Mouse (Mus musculus) midbrain, embryonic 15.5 days (tissue): ENCODE data around the gene Col4a2. TPM values are rescaled to one million over a fixed set of nuclear protein-coding genes. Genes with fewer than 3 reads are reported as not detected.

Source experiments
- ATAC-seq: fragments of 200-750 bp; cut with Nextera tagmentation; replicated peaks from 2 replicates; pipeline ENCODE4 v1.8.0; 2017; ENCODE audit warnings: moderate TSS enrichment
- H3K27ac ChIP-seq: fragments of 300-500 bp; sonication (generic); 2 replicates; pipeline ENCODE4 v1.5.1; 2015; ENCODE audit warnings: mild to moderate bottlenecking, inconsistent platforms
- H3K27me3 ChIP-seq: fragments of 300-500 bp; sonication (generic); replicated peaks from 2 replicates; pipeline ENCODE4 v1.6.1; 2015; ENCODE audit warnings: inconsistent platforms
- H3K36me3 ChIP-seq: fragments of 300-500 bp; sonication (generic); replicated peaks from 2 replicates; pipeline ENCODE4 v1.6.1; 2015; ENCODE audit warnings: inconsistent platforms
- H3K4me1 ChIP-seq: fragments of 300-500 bp; sonication (generic); 2 replicates; pipeline ENCODE4 v1.6.1; 2015; ENCODE audit warnings: inconsistent platforms
- H3K4me2 ChIP-seq: fragments of 300-500 bp; sonication (generic); 2 replicates; pipeline ENCODE4 v1.6.1; 2015; ENCODE audit warnings: inconsistent platforms, mild to moderate bottlenecking, moderate library complexity
- H3K4me3 ChIP-seq: fragments of 300-500 bp; sonication (generic); 2 replicates; pipeline ENCODE4 v1.5.1; 2015; ENCODE audit warnings: mild to moderate bottlenecking, inconsistent platforms
- H3K9ac ChIP-seq: fragments of 300-500 bp; sonication (generic); 2 replicates; pipeline ENCODE4 v1.6.1; 2015; ENCODE audit warnings: mild to moderate bottlenecking, inconsistent platforms
- H3K9me3 ChIP-seq: fragments of 300-500 bp; sonication (generic); 2 replicates; pipeline ENCODE4 v1.6.1; 2016; ENCODE audit warnings: inconsistent platforms
- WGBS: fragments of 180-500 bp; shearing (Covaris S2); methylation state at CpG from one replicate; pipeline ENCODE4 v1.1.7; 2015; ENCODE audit warnings: mixed read lengths; 5-methylcytosine and 5-hydroxymethylcytosine counted together
- polyA plus RNA-seq: library from polyadenylated mRNA; unstranded; fragments of >200 nt; fragmentation: Nextera tagmentation; extraction: Ambion mirVana; gene quantifications from 2 replicates; pipeline ENCODE4 v1.2.1, GENCODE M21; 2015

The Col4a2 gene
- polyA plus RNA-seq, 1 experiment from 2014 or later: 43.7 TPM

- no peak for ATAC-seq
- no peak overlapping the region for H3K27ac ChIP-seq
- no peak overlapping the region for H3K4me2 ChIP-seq
- 89% methylated on average over 4 of the region's 4 CpGs for WGBS
- H3K27me3 ChIP-seq: no peaks in the 10 kb centered on the region
- H3K36me3 ChIP-seq: no peaks in the 10 kb centered on the region
- no peak overlapping the region for H3K4me3 ChIP-seq
- no peaks in the 10 kb centered on the region for H3K9me3 ChIP-seq
- H3K9ac ChIP-seq: no peak overlapping the region
- H3K4me1 ChIP-seq: 0 out of 2 replicates have a peak, but pooled peaks cover 3% of the 10 kb centered on the region
Measured at GRCm38 (mm10) chr8:11335238-11335637, 22.6 kb downstream of the Col4a2 start.

- Histone ChIP-seq H3K4me1 (0 out of 2 replicates have a peak, but pooled peaks cover 3% of the 10 kb centered on the region), H3K36me3 (no peaks in the 10 kb centered on the region), H3K4me2 (no peak overlapping the region), H3K27me3 (no peaks in the 10 kb centered on the region), H3K4me3 (no peak overlapping the region), H3K9me3 (no peaks in the 10 kb centered on the region), H3K27ac (no peak overlapping the region), H3K9ac (no peak overlapping the region)
- no peak for ATAC-seq
- 79% methylated on average over 5 of the region's 5 CpGs for WGBS
Measured at GRCm38 (mm10) chr8:11336346-11336745, 23.7 kb downstream of the Col4a2 start.

- Histone ChIP-seq H3K27me3 (no peaks in the 10 kb centered on the region), H3K4me2 (no peak overlapping the region), H3K27ac (no peak overlapping the region), H3K9ac (no peak overlapping the region), H3K9me3 (no peaks in the 10 kb centered on the region), H3K4me3 (no peak overlapping the region), H3K4me1 (0 out of 2 replicates have a peak, but pooled peaks cover 3% of the 10 kb centered on the region), H3K36me3 (no peaks in the 10 kb centered on the region)
- WGBS: 86% methylated on average over 10 of the region's 10 CpGs
- no peak for ATAC-seq
Measured at GRCm38 (mm10) chr8:11337642-11338041, 25.0 kb downstream of the Col4a2 start.

- ATAC-seq: no peak
- Histone ChIP-seq H3K9ac (no peak overlapping the region), H3K36me3 (no peaks in the 10 kb centered on the region), H3K4me2 (no peak overlapping the region), H3K27ac (no peak overlapping the region), H3K9me3 (no peaks in the 10 kb centered on the region), H3K4me1 (0 out of 2 replicates have a peak, but pooled peaks cover 3% of the 10 kb centered on the region), H3K4me3 (no peak overlapping the region), H3K27me3 (no peaks in the 10 kb centered on the region)
- 83% methylated on average over 9 of the region's 9 CpGs for WGBS
Measured at GRCm38 (mm10) chr8:11338507-11338906, 25.9 kb downstream of the Col4a2 start.

GRCm38 (mm10) chr8:11340310-11341110, 27.9 kb downstream of the Col4a2 start:
- Histone ChIP-seq H3K9ac (no peak overlapping the region), H3K27ac (no peak overlapping the region), H3K4me3 (no peak overlapping the region), H3K36me3 (no peaks in the 10 kb centered on the region), H3K4me1 (0 out of 2 replicates have a peak, but pooled peaks cover 3% of the 10 kb centered on the region), H3K9me3 (no peaks in the 10 kb centered on the region), H3K27me3 (no peaks in the 10 kb centered on the region), H3K4me2 (no peak overlapping the region)
- ATAC-seq: no peak
- 82% methylated on average over 12 of the region's 12 CpGs for WGBS

- H3K4me2 ChIP-seq: no peak overlapping the region
- ATAC-seq: no peak
- H3K4me3 ChIP-seq: no peak overlapping the region
- no peaks in the 10 kb centered on the region for H3K36me3 ChIP-seq
- no peaks in the 10 kb centered on the region for H3K9me3 ChIP-seq
- no peaks in the 10 kb centered on the region for H3K27me3 ChIP-seq
- H3K9ac ChIP-seq: no peak overlapping the region
- no peaks in the 10 kb centered on the region for H3K4me1 ChIP-seq
- no peak overlapping the region for H3K27ac ChIP-seq
- whole genome bisulfite sequencing: 82% methylated on average over 3 of the region's 3 CpGs
Measured at GRCm38 (mm10) chr8:11341111-11341566, 28.5 kb downstream of the Col4a2 start.

GRCm38 (mm10) chr8:11344459-11344858, 31.9 kb downstream of the Col4a2 start:
- no peaks in the 10 kb centered on the region for H3K9me3 ChIP-seq
- H3K4me1 ChIP-seq: no peaks in the 10 kb centered on the region
- H3K9ac ChIP-seq: no peak overlapping the region
- 87% methylated on average over 9 of the region's 9 CpGs for WGBS
- H3K27ac ChIP-seq: no peak overlapping the region
- no peak overlapping the region for H3K4me2 ChIP-seq
- H3K36me3 ChIP-seq: no peaks in the 10 kb centered on the region
- no peak for ATAC-seq
- H3K4me3 ChIP-seq: no peak overlapping the region
- H3K27me3 ChIP-seq: no peaks in the 10 kb centered on the region

- Histone ChIP-seq H3K4me2 (no peak overlapping the region), H3K27me3 (no peaks in the 10 kb centered on the region), H3K9me3 (no peaks in the 10 kb centered on the region), H3K9ac (no peak overlapping the region), H3K4me3 (no peak overlapping the region), H3K27ac (no peak overlapping the region), H3K36me3 (no peaks in the 10 kb centered on the region), H3K4me1 (no peaks in the 10 kb centered on the region)
- no peak for ATAC-seq
- 87% methylated on average over 10 of the region's 10 CpGs for WGBS
Measured at GRCm38 (mm10) chr8:11346225-11346624, 33.6 kb downstream of the Col4a2 start.

GRCm38 (mm10) chr8:11347699-11348098, 35.1 kb downstream of the Col4a2 start:
- Histone ChIP-seq H3K9me3 (no peaks in the 10 kb centered on the region), H3K27me3 (no peaks in the 10 kb centered on the region), H3K9ac (no peak overlapping the region), H3K36me3 (no peaks in the 10 kb centered on the region), H3K4me1 (no peaks in the 10 kb centered on the region), H3K4me2 (no peak overlapping the region), H3K4me3 (no peak overlapping the region), H3K27ac (no peak overlapping the region)
- WGBS: 81% methylated on average over 9 of the region's 9 CpGs
- no peak for ATAC-seq

GRCm38 (mm10) chr8:11348622-11349021, 36.0 kb downstream of the Col4a2 start:
- no peak overlapping the region for H3K4me3 ChIP-seq
- no peak overlapping the region for H3K4me2 ChIP-seq
- no peaks in the 10 kb centered on the region for H3K9me3 ChIP-seq
- no peaks in the 10 kb centered on the region for H3K4me1 ChIP-seq
- H3K36me3 ChIP-seq: no peaks in the 10 kb centered on the region
- H3K9ac ChIP-seq: no peak overlapping the region
- WGBS: 91% methylated on average over 11 of the region's 11 CpGs
- no peaks in the 10 kb centered on the region for H3K27me3 ChIP-seq
- ATAC-seq: no peak
- H3K27ac ChIP-seq: no peak overlapping the region

- no peak for ATAC-seq
- no peaks in the 10 kb centered on the region for H3K4me1 ChIP-seq
- no peak overlapping the region for H3K4me2 ChIP-seq
- H3K36me3 ChIP-seq: no peaks in the 10 kb centered on the region
- no peak overlapping the region for H3K27ac ChIP-seq
- H3K9me3 ChIP-seq: no peaks in the 10 kb centered on the region
- no peak overlapping the region for H3K4me3 ChIP-seq
- H3K9ac ChIP-seq: no peak overlapping the region
- no peaks in the 10 kb centered on the region for H3K27me3 ChIP-seq
- WGBS: 88% methylated on average over 6 of the region's 6 CpGs
Measured at GRCm38 (mm10) chr8:11351355-11351754, 38.8 kb downstream of the Col4a2 start.

GRCm38 (mm10) chr8:11352514-11352913, 39.9 kb downstream of the Col4a2 start:
- H3K4me3 ChIP-seq: no peak overlapping the region
- H3K9me3 ChIP-seq: no peaks in the 10 kb centered on the region
- ATAC-seq: no peak
- H3K27ac ChIP-seq: no peak overlapping the region
- no peak overlapping the region for H3K9ac ChIP-seq
- 74% methylated on average over 11 of the region's 11 CpGs for WGBS
- H3K4me2 ChIP-seq: no peak overlapping the region
- no peaks in the 10 kb centered on the region for H3K27me3 ChIP-seq
- H3K4me1 ChIP-seq: no peaks in the 10 kb centered on the region
- no peaks in the 10 kb centered on the region for H3K36me3 ChIP-seq
